In genomic region chr16:38713404-38714258, GRCm38 (mm10) we compare ENCODE assay signal across 8 mouse cellular contexts. TPM values are rescaled to one million over a fixed set of nuclear protein-coding genes. Genes with fewer than 3 reads are reported as not detected.
A peak's percentile ranks its signal among the peaks of the same experiment; 100 is the strongest.
DNase-seq lines count a peak whose midpoint lies in the region; ATAC-seq lines count a peak whose summit lies in the region.

No protein-coding gene starts in this region.

- H3K27ac ChIP-seq in limb, embryonic 15.5 days = peak overlapping the region; percentile 96

- 9% methylated on average over 17 of the region's 17 CpGs for WGBS in limb, embryonic 15.5 days

- H3K4me2 ChIP-seq in limb, embryonic 15.5 days = peak overlapping the region; percentile 77

- H3K36me3 ChIP-seq in erythroblast, embryonic 14.5 days (ENCODE audit: control insufficient read depth) = no peaks in the 10 kb centered on the region
- no peaks in the 10 kb centered on the region for H3K36me3 ChIP-seq in limb, embryonic 15.5 days
- H3K36me3 ChIP-seq in splenic B cell, adult 2 months (ENCODE audit: control insufficient read depth, insufficient read depth, low read length, poor library complexity, severe bottlenecking) = no peaks in the 10 kb centered on the region

- H3K9me3 ChIP-seq in erythroblast, embryonic 14.5 days (ENCODE audit: control insufficient read depth, low read length) = no peaks in the 10 kb centered on the region; the same call in 1 of the 2 replicates
- H3K9me3 ChIP-seq in limb, embryonic 15.5 days = no peaks in the 10 kb centered on the region

- H3K27me3 ChIP-seq in erythroblast, embryonic 14.5 days (ENCODE audit: control insufficient read depth) = peaks cover 53% of the 10 kb centered on the region
- no peaks in the 10 kb centered on the region for H3K27me3 ChIP-seq in limb, embryonic 15.5 days
- no peaks in the 10 kb centered on the region for H3K27me3 ChIP-seq in splenic B cell, adult 2 months (ENCODE audit: control insufficient read depth, insufficient read depth, low read length, poor library complexity, severe bottlenecking)

- peak overlapping the region; percentile 81 for H3K9ac ChIP-seq in limb, embryonic 15.5 days

- H3K4me1 ChIP-seq in erythroblast, embryonic 14.5 days (ENCODE audit: control insufficient read depth) = peaks cover 2% of the 10 kb centered on the region
- H3K4me1 ChIP-seq in limb, embryonic 15.5 days = peaks cover 29% of the 10 kb centered on the region; the same call in 1 of the 2 replicates

- peak overlapping the region; percentile 20 for H3K4me3 ChIP-seq in erythroblast, embryonic 14.5 days (replicated peaks)
- H3K4me3 ChIP-seq in limb, embryonic 15.5 days = peak overlapping the region; percentile 77

- DNase-seq in embryo, embryonic 10.5 days (ENCODE audit: low spot score) = peak; percentile 36
- no peak for DNase-seq in embryo, embryonic 11 days
- DNase-seq in 416B (ENCODE audit: low read depth) = peak; percentile 21
- DNase-seq in splenic B cell, adult 2 months (ENCODE audit: low read depth, low spot score) = peak; percentile 33
- DNase-seq in layer of hippocampus, adult 9-10 months (ENCODE audit: low spot score) = no peak
- no peak for DNase-seq in frontal cortex, postnatal 25 days (ENCODE audit: low spot score in 2 of 2)

- ATAC-seq in limb, embryonic 15.5 days (ENCODE audit: insufficient number of reproducible peaks, low FRiP score, low TSS enrichment, low read depth) = no peak

RNA-seq across cellular contexts. Expression of gene Arhgap31, which starts 0.6 kb away (rescaled TPM):
- polyA plus RNA-seq in erythroblast, embryonic 14.5 days (2012) = 0.01 TPM in 1 of 2 replicates, not detected in the other
- polyA plus RNA-seq in limb, embryonic 15.5 days (2015; fragmentation: Nextera tagmentation; extraction: Ambion mirVana) = 14.5 and 16.2 TPM in 2 replicates

RNA-seq across cellular contexts. Expression of gene B4galt4, which starts 28.4 kb away (rescaled TPM):
- polyA plus RNA-seq in erythroblast, embryonic 14.5 days (2012) = not detected in 2 replicates
- polyA plus RNA-seq in limb, embryonic 15.5 days (2015; fragmentation: Nextera tagmentation; extraction: Ambion mirVana) = 26.4 and 26.5 TPM in 2 replicates

Comparison
In these comparisons a context has a peak if more than half of its experiments do, and no peak if none do; other contexts are left out.
1. DNase-seq: peak in embryo, embryonic 10.5 days (single experiment), 416B (single experiment) and splenic B cell, adult 2 months (single experiment); none in embryo, embryonic 11 days (single experiment), layer of hippocampus, adult 9-10 months (single experiment) and frontal cortex, postnatal 25 days (0 of 2).
2. RNA of gene Arhgap31, which starts 0.6 kb away (polyA plus RNA-seq): 14.5 to 16.2 TPM in limb, embryonic 15.5 days; 0.01 TPM in erythroblast, embryonic 14.5 days; every median in the first group is over 10 times any median in the second.
3. RNA of gene B4galt4, which starts 28.4 kb away (polyA plus RNA-seq): 26.4 to 26.5 TPM in limb, embryonic 15.5 days; not detected in erythroblast, embryonic 14.5 days; every median in the first group is over 10 times any median in the second.